ENCODE assay signal across 14 mouse cellular contexts in genomic region chr12:29755872-29756265, GRCm38 (mm10).
A peak's percentile ranks its signal among the peaks of the same experiment; 100 is the strongest.
DNase-seq lines count a peak whose midpoint lies in the region; ATAC-seq and TF ChIP-seq lines count a peak whose summit lies in the region.
"Had no signal": no experiment of that assay in that cellular context is flagged by ENCODE, and none has a peak within 500 bp of the region (broad histone marks: within the 10 kb centered on the region; RNA-seq: fewer than 3 reads in every experiment).

No protein-coding gene starts in this region.

- no peak for TF ChIP-seq CTCF in forebrain, postnatal 0 days (IDR thresholded peaks at IDR 0.05; ENCODE audit: low read depth)

- peaks cover 8% of the 10 kb centered on the region; the same call in 1 of the 2 replicates for H3K4me1 ChIP-seq in forebrain, postnatal 0 days (ENCODE audit: insufficient read depth)
- no peaks in the 10 kb centered on the region for H3K4me1 ChIP-seq in forebrain, embryonic 11.5 days (replicated peaks; ENCODE audit: control insufficient read depth, insufficient read depth, low read length)
- H3K4me1 ChIP-seq: heart, embryonic 10.5 days; liver, embryonic 12.5 days had no signal

- no peaks in the 10 kb centered on the region for H3K36me3 ChIP-seq in forebrain, postnatal 0 days (ENCODE audit: insufficient read depth)
- H3K36me3 ChIP-seq in forebrain, embryonic 11.5 days (ENCODE audit: control insufficient read depth, insufficient read depth, low read length), result no peaks in the 10 kb centered on the region
- H3K36me3 ChIP-seq: heart, embryonic 10.5 days; liver, embryonic 12.5 days had no signal

- no peaks in the 10 kb centered on the region for H3K27me3 ChIP-seq in forebrain, postnatal 0 days (ENCODE audit: insufficient read depth, low read length)
- H3K27me3 ChIP-seq in forebrain, embryonic 11.5 days (ENCODE audit: control insufficient read depth, insufficient read depth, low read length), result no peaks in the 10 kb centered on the region
- H3K27me3 ChIP-seq: liver, embryonic 12.5 days had no signal

- H3K4me3 ChIP-seq in forebrain, postnatal 0 days (ENCODE audit: low read depth, low read length), result no peak overlapping the region
- H3K4me3 ChIP-seq in forebrain, embryonic 11.5 days (ENCODE audit: low read depth, low read length), result no peak overlapping the region
- H3K4me3 ChIP-seq: erythroblast, embryonic 14.5 days; heart, embryonic 10.5 days; liver, embryonic 12.5 days had no signal

- DNase-seq in forebrain, postnatal 0 days, result peak; percentile 34
- no peak for DNase-seq in forebrain, embryonic 11.5 days (ENCODE audit: low spot score)
- DNase-seq in lung, postnatal 10 days, result peak; percentile 45
- DNase-seq in lung, postnatal 25 days (ENCODE audit: low spot score), result no peak
- DNase-seq in cerebellum, postnatal 36 days, result peak; percentile 42 to 50
- peak; percentile 77 to 83 for DNase-seq in right cerebral cortex, postnatal 10 days (ENCODE audit: low spot score in 2 of 2)
- no peak for DNase-seq in spleen, postnatal 4 days (ENCODE audit: low spot score in 2 of 2)
- DNase-seq in ovary, postnatal 10 days (ENCODE audit: low spot score), result no peak
- DNase-seq: embryo, embryonic 11 days; kidney, postnatal 14 days had no signal

- WGBS in forebrain, postnatal 0 days, result 70% methylated on average over 3 of the region's 3 CpGs
- 90% methylated on average over 3 of the region's 3 CpGs for WGBS in forebrain, embryonic 11.5 days

- no peak overlapping the region for H3K27ac ChIP-seq in forebrain, postnatal 0 days (ENCODE audit: low read depth, low read length)
- H3K27ac ChIP-seq in forebrain, embryonic 11.5 days (ENCODE audit: low read depth, low read length), result no peak overlapping the region
- H3K27ac ChIP-seq: heart, embryonic 10.5 days; liver, embryonic 12.5 days had no signal

- no peak overlapping the region for H3K4me2 ChIP-seq in forebrain, postnatal 0 days (ENCODE audit: low read depth)
- no peak overlapping the region for H3K4me2 ChIP-seq in forebrain, embryonic 11.5 days (ENCODE audit: low read depth, low read length, severe bottlenecking)
- H3K4me2 ChIP-seq: liver, embryonic 12.5 days had no signal

- peak; percentile 18; the same call in 1 of the 2 replicates for ATAC-seq in forebrain, postnatal 0 days
- ATAC-seq in forebrain, embryonic 11.5 days (replicated peaks; ENCODE audit: low FRiP score), result no peak
- ATAC-seq: intestine, embryonic 16.5 days; liver, embryonic 12.5 days had no signal

- no peak overlapping the region for H3K9ac ChIP-seq in forebrain, postnatal 0 days
- H3K9ac ChIP-seq in forebrain, embryonic 11.5 days (ENCODE audit: low read length), result no peak overlapping the region
- H3K9ac ChIP-seq: liver, embryonic 12.5 days had no signal

- no peaks in the 10 kb centered on the region for H3K9me3 ChIP-seq in forebrain, postnatal 0 days (ENCODE audit: low read length)
- no peaks in the 10 kb centered on the region for H3K9me3 ChIP-seq in forebrain, embryonic 11.5 days (ENCODE audit: control insufficient read depth, low read length)
- H3K9me3 ChIP-seq: heart, embryonic 10.5 days; liver, embryonic 12.5 days had no signal

Comparison
In these comparisons a context has a peak if more than half of its experiments do, and no peak if none do; other contexts are left out.
1. DNase-seq: peak in forebrain, postnatal 0 days (single experiment), lung, postnatal 10 days (single experiment), cerebellum, postnatal 36 days (2 of 2) and right cerebral cortex, postnatal 10 days (2 of 2); none in forebrain, embryonic 11.5 days (single experiment), lung, postnatal 25 days (single experiment), spleen, postnatal 4 days (0 of 2) and ovary, postnatal 10 days (single experiment).